Mouse (Mus musculus) testis, adult 2 months (tissue): ENCODE data around the gene Dynlt1c.
"Not testable (repeated sequence)": the region's sequence is repeated elsewhere in the genome, so short reads cannot be mapped to it uniquely, and the experiment has no call there.

Experiments used
- CTCF ChIP-seq: fragments of 200-500 bp; IDR thresholded peaks from 2 replicates; pipeline ENCODE4 v1.5.1; 2012; ENCODE audit warnings: low read depth, mild to moderate bottlenecking, inconsistent platforms, low read length, moderate library complexity; ENCODE audit not compliant: control insufficient read depth, insufficient read depth, insufficient replicate concordance
- POLR2A ChIP-seq: fragments of 200-500 bp; IDR thresholded peaks from 2 replicates; pipeline ENCODE4 v1.6.1; 2012; ENCODE audit warnings: low read depth, mild to moderate bottlenecking, inconsistent platforms, low read length, moderate library complexity; ENCODE audit not compliant: control insufficient read depth

- not testable (repeated sequence) for TF ChIP-seq CTCF, POLR2A
These were observed 16.4 kb downstream of the Dynlt1c start for GRCm38 (mm10) chr17:6617689-6618400.
